ENCODE assay signal across 18 mouse cellular contexts in the genomic region with DNA sequence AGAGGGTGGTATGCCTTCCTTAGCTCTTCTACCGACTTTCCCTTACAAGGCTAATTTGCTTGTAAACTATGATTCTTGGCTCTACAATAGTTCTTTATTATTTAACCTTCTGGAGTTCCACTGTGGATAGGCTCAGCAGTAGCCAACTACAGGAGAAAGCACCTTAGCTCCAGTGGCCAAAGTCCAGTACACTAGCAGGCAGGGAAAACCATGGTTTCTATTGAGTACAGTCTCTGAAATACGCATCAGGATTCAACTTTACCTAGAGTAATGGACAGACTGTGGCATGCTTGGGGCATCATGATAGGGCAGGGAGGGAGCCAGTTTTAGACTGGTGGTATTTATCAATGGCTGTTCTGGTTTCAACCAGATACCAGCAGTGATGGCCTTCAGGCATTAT.
"Had no signal": no experiment of that assay in that cellular context is flagged by ENCODE, and none has a peak within 500 bp of the region (broad histone marks: within the 10 kb centered on the region; RNA-seq: fewer than 3 reads in every experiment).

No protein-coding gene starts in this region.

- H3K9ac ChIP-seq: limb, embryonic 13.5 days; liver, embryonic 14.5 days; liver, postnatal 0 days; lung, embryonic 15.5 days; midbrain, embryonic 13.5 days had no signal

- H3K36me3 ChIP-seq: limb, embryonic 10.5 days; limb, embryonic 13.5 days; lung, embryonic 15.5 days; midbrain, embryonic 10.5 days; midbrain, embryonic 13.5 days had no signal

- H3K4me3 ChIP-seq: layer of hippocampus, adult 2 months; limb, embryonic 10.5 days; limb, embryonic 13.5 days; lung, embryonic 15.5 days; megakaryocyte, embryonic 14.5 days; midbrain, embryonic 10.5 days; midbrain, embryonic 13.5 days had no signal

- H3K27ac ChIP-seq: hindbrain, postnatal 0 days; layer of hippocampus, adult 2 months; limb, embryonic 10.5 days; limb, embryonic 13.5 days; liver, embryonic 14.5 days; lung, embryonic 15.5 days; midbrain, embryonic 10.5 days; midbrain, embryonic 13.5 days had no signal

- H3K4me2 ChIP-seq: limb, embryonic 13.5 days; lung, embryonic 15.5 days; midbrain, embryonic 13.5 days had no signal

- H3K4me1 ChIP-seq: lung, embryonic 15.5 days; megakaryocyte, embryonic 14.5 days had no signal

- ATAC-seq: hindbrain, postnatal 0 days; inflammation-experienced regulatory T-cells, adult 6 months; intestine, embryonic 16.5 days; liver, postnatal 0 days; midbrain, embryonic 13.5 days had no signal

- DNase-seq: layer of hippocampus, adult 9-11 months; liver; liver, postnatal 0 days; lung, postnatal 10 days; lung, postnatal 36 days; thymus, adult 18-20 months; thymus, postnatal 36 days had no signal

- H3K9me3 ChIP-seq: limb, embryonic 10.5 days; limb, embryonic 13.5 days; lung, embryonic 15.5 days; midbrain, embryonic 10.5 days; midbrain, embryonic 13.5 days had no signal

- H3K27me3 ChIP-seq: limb, embryonic 13.5 days; lung, embryonic 15.5 days; midbrain, embryonic 13.5 days had no signal
